Mouse (Mus musculus) effector memory CD4-positive, alpha-beta T cell, adult 7 months (primary cell): ENCODE measurements around the gene Ceacam20. TPM values are rescaled to one million over a fixed set of nuclear protein-coding genes. Genes with fewer than 3 reads are reported as not detected.

Experiments
- polyA plus RNA-seq: library from polyadenylated mRNA; unstranded; fragments of 100-300 nt; shearing (Covaris generic); gene quantifications from one replicate; pipeline ENCODE4 v1.2.1, GENCODE M21; 2017

The Ceacam20 gene
- polyA plus RNA-seq = 0.18 TPM

GRCm38 (mm10) chr7:19964985-19965579 is at the start of gene Ceacam20:
Gene Ceacam20 (plus strand): TSS chr7:19965412.

GRCm38 (mm10) chr7:19920506-19921261 is 44.5 kb upstream of the Ceacam20 start, which contains the start of gene Pvr:
Gene Pvr (minus strand): TSS chr7:19921160.

GRCm38 (mm10) chr7:19950589-19950988 is 14.6 kb upstream of the Ceacam20 start, which contains the start of gene Igsf23:
Gene Igsf23 (minus strand): TSS chr7:19950756.

GRCm38 (mm10) chr7:19991165-19991564 is 26.0 kb downstream of the Ceacam20 start, which contains the start of gene Nlrp9b:
Gene Nlrp9b (plus strand): TSS chr7:19991465.

Other genes starting within 250 kb of the Ceacam20 start
- gene Tomm40, start 250.0 kb upstream of the Ceacam20 start, polyA plus RNA-seq = 63.8 TPM
- not detected for gene Nectin2, start 214.9 kb upstream of the Ceacam20 start, polyA plus RNA-seq
- gene Bcam, start 194.4 kb upstream of the Ceacam20 start, polyA plus RNA-seq = 0.65 TPM
- gene Cblc, start 168.6 kb upstream of the Ceacam20 start, polyA plus RNA-seq = not detected
- 199 TPM for gene Bcl3, start 142.6 kb upstream of the Ceacam20 start, polyA plus RNA-seq
- not detected for gene Gm19345, start 113.4 kb upstream of the Ceacam20 start, polyA plus RNA-seq
- not detected for gene Ceacam16, start 104.1 kb upstream of the Ceacam20 start, polyA plus RNA-seq
- not detected for gene Ceacam19, start 77.4 kb upstream of the Ceacam20 start, polyA plus RNA-seq
- 42.3 TPM for gene Pvr, start 44.3 kb upstream of the Ceacam20 start, polyA plus RNA-seq
- gene Igsf23, start 14.7 kb upstream of the Ceacam20 start, polyA plus RNA-seq = 0.94 TPM
- gene Nlrp9b, start 26.1 kb downstream of the Ceacam20 start, polyA plus RNA-seq = 0.26 TPM
- gene Vmn1r91, start 134.3 kb downstream of the Ceacam20 start, polyA plus RNA-seq = 0.87 TPM
- gene Gm16442, start 157.2 kb downstream of the Ceacam20 start, polyA plus RNA-seq = not detected
- not detected for gene Vmn1r93, start 173.7 kb downstream of the Ceacam20 start, polyA plus RNA-seq
- not detected for gene Vmn1r94, start 203.0 kb downstream of the Ceacam20 start, polyA plus RNA-seq
- gene Vmn1r95, start 228.3 kb downstream of the Ceacam20 start, polyA plus RNA-seq = 0.55 TPM
- not detected for gene Gm6164, start 240.2 kb downstream of the Ceacam20 start, polyA plus RNA-seq